Mouse (Mus musculus) liver, embryonic 14.5 days (tissue): ENCODE results near the gene Taf4.

Experiments used
- CTCF ChIP-seq: IDR thresholded peaks from 2 replicates; pipeline ENCODE4 v1.5.1; 2016; ENCODE audit warnings: antibody characterized with exemption, low read depth, control low read depth
- EP300 ChIP-seq: IDR thresholded peaks from 2 replicates; pipeline ENCODE4 v1.6.1; 2016; ENCODE audit warnings: antibody characterized with exemption, low read depth

- TF ChIP-seq EP300 (no peak), CTCF (no peak)
Observed at GRCm38 (mm10) chr2:179998431-179998830, 22.0 kb upstream of the Taf4 start.
